Mouse (Mus musculus) naive thymus-derived CD4-positive, alpha-beta T cell, adult 2 months (primary cell): ENCODE measurements at regions not wholly inside any gene's neighbourhood (a gene's known extent, or its start where the extent isn't known, plus 50 kb on each side); places are given as distances from the start of the nearest gene placed in this dataset.

ENCODE experiments used
- DNase-seq: peaks from one replicate; pipeline ENCODE4 v3.0.0-alpha.2; 2011; ENCODE audit warnings: low read depth

GRCm38 (mm10) chr13:5211659-5212058 lies 602.7 kb upstream of the Akr1e1 start:
- DNase-seq: no peak

GRCm38 (mm10) chr13:5229476-5229875 lies 620.5 kb upstream of the Akr1e1 start:
- no peak for DNase-seq

- DNase-seq: no peak
These were observed 625.3 kb upstream of the Akr1e1 start for GRCm38 (mm10) chr13:5234232-5234631.

- DNase-seq: no peak
These were observed 625.9 kb upstream of the Klf6 start for GRCm38 (mm10) chr13:5235391-5235790.

GRCm38 (mm10) chr13:5240541-5240940 lies 620.7 kb upstream of the Klf6 start:
- DNase-seq: no peak

- DNase-seq: no peak
These were observed 618.5 kb upstream of the Klf6 start for GRCm38 (mm10) chr13:5242782-5243181.

- DNase-seq: no peak
These were observed 612.5 kb upstream of the Klf6 start for GRCm38 (mm10) chr13:5248671-5249391.

- DNase-seq: no peak
These were observed 603.2 kb upstream of the Klf6 start for GRCm38 (mm10) chr13:5257891-5258660.

- no peak for DNase-seq
These were observed 601.5 kb upstream of the Klf6 start for GRCm38 (mm10) chr13:5259760-5260159.

GRCm38 (mm10) chr13:5272506-5273192 lies 588.6 kb upstream of the Klf6 start:
- no peak for DNase-seq

GRCm38 (mm10) chr13:5276564-5276963 lies 584.7 kb upstream of the Klf6 start:
- DNase-seq: no peak

GRCm38 (mm10) chr13:5289753-5290449 lies 571.4 kb upstream of the Klf6 start:
- no peak for DNase-seq

- no peak for DNase-seq
These were observed 559.1 kb upstream of the Klf6 start for GRCm38 (mm10) chr13:5302141-5302540.

- DNase-seq: no peak
These were observed 554.6 kb upstream of the Klf6 start for GRCm38 (mm10) chr13:5306688-5307087.

- DNase-seq: no peak
These were observed 548.0 kb upstream of the Klf6 start for GRCm38 (mm10) chr13:5313297-5313696.

- DNase-seq: no peak
These were observed 546.3 kb upstream of the Klf6 start for GRCm38 (mm10) chr13:5315011-5315410.

- DNase-seq: no peak
These were observed 543.1 kb upstream of the Klf6 start for GRCm38 (mm10) chr13:5317941-5318856.

- no peak for DNase-seq
These were observed 515.6 kb upstream of the Klf6 start for GRCm38 (mm10) chr13:5345712-5346111.

GRCm38 (mm10) chr13:5347503-5348469 lies 513.5 kb upstream of the Klf6 start:
- no peak for DNase-seq
